Mouse (Mus musculus) G1E (cell line): ENCODE data around the gene Dirc2. TPM values are rescaled to one million over a fixed set of nuclear protein-coding genes. Genes with fewer than 3 reads are reported as not detected.

Experiments used
- ATAC-seq: 2 replicates; pipeline ENCODE4 v1.8.0; 2016; ENCODE audit warnings: mild to moderate bottlenecking; ENCODE audit not compliant: insufficient number of reproducible peaks, poor library complexity, low FRiP score, severe bottlenecking; ENCODE audit errors: extremely low read depth
- DNase-seq: peaks from one replicate; pipeline ENCODE4 v3.0.0; 2012; ENCODE audit warnings: low spot score
- H3K27me3 ChIP-seq: 2 replicates; pipeline ENCODE4 v1.6.1; 2012; ENCODE audit warnings: mild to moderate bottlenecking, low read length, inconsistent platforms; ENCODE audit not compliant: insufficient read depth
- H3K36me3 ChIP-seq: replicated peaks from 2 replicates; pipeline ENCODE3; 2012; ENCODE audit warnings: mild to moderate bottlenecking, inconsistent platforms
- H3K4me1 ChIP-seq: 2 replicates; pipeline ENCODE4 v1.6.1; 2012; ENCODE audit warnings: low read depth, low read length, inconsistent platforms, mixed read lengths; ENCODE audit not compliant: insufficient read depth
- H3K4me3 ChIP-seq: 2 replicates; pipeline ENCODE4 v1.5.1; 2012; ENCODE audit warnings: low read depth, mild to moderate bottlenecking, inconsistent platforms, low read length, moderate library complexity, mixed read lengths
- H3K9me3 ChIP-seq: replicated peaks from 2 replicates; pipeline ENCODE4 v1.6.1; 2012; ENCODE audit warnings: inconsistent platforms
- CTCF ChIP-seq: IDR thresholded peaks from 2 replicates; pipeline ENCODE4 v1.5.1; 2012; ENCODE audit warnings: low read depth, low read length, inconsistent platforms, mixed read lengths
- GATA1 ChIP-seq: IDR thresholded peaks from 2 replicates; pipeline ENCODE4 v1.6.1; 2012; ENCODE audit warnings: borderline replicate concordance, low read length, inconsistent platforms, mixed read lengths
- GATA2 ChIP-seq: IDR thresholded peaks from 2 replicates; pipeline ENCODE4 v1.6.1; 2012; ENCODE audit warnings: low read depth, low read length, inconsistent platforms, borderline replicate concordance
- POLR2AphosphoS5 ChIP-seq: IDR thresholded peaks from 2 replicates; pipeline ENCODE4 v1.6.1; 2012; ENCODE audit warnings: low read depth, low read length, inconsistent platforms; ENCODE audit not compliant: insufficient replicate concordance
- TAL1 ChIP-seq: conservative IDR thresholded peaks from 2 replicates; pipeline ENCODE4 v1.6.1; 2012; ENCODE audit warnings: low read depth, low read length, inconsistent platforms, mixed read lengths
- polyA plus RNA-seq: library from polyadenylated mRNA; stranded (reverse); fragments of >175 nt; gene quantifications from 2 replicates; pipeline ENCODE4 v1.2.3, GENCODE M21; 2012
- total RNA-seq, 2 experiments: library from RNA; stranded (forward) in 1 of 2; stranded (reverse) in 1 of 2; fragments of 200-1000 nt in 1 of 2; fragments of >200 nt in 1 of 2; fragmentation: Nextera tagmentation in 1 of 2; gene quantifications; 2 replicates each; pipeline ENCODE4 v1.2.3; 2014 to 2017

Dirc2 gene
- total and polyA plus RNA-seq, 3 experiments = 3.3 to 23.5 (median 14.2) TPM

- Histone ChIP-seq H3K4me3 (no peak overlapping the region), H3K9me3 (no peaks in the 10 kb centered on the region), H3K27me3 (peaks cover 71% of the 10 kb centered on the region), H3K4me1 (no peaks in the 10 kb centered on the region), H3K36me3 (no peaks in the 10 kb centered on the region)
- no peak for ATAC-seq
- no peak for TF ChIP-seq TAL1
- no peak for TF ChIP-seq GATA2
- no peak for TF ChIP-seq GATA1
- TF ChIP-seq CTCF = no peak
- no peak for TF ChIP-seq POLR2AphosphoS5
- no peak for DNase-seq
Measured at GRCm38 (mm10) chr16:35652206-35652605, 117.0 kb downstream of the Dirc2 start.

GRCm38 (mm10) chr16:35648862-35649261 lies 120.3 kb downstream of the Dirc2 start:
- Histone ChIP-seq H3K9me3 (no peaks in the 10 kb centered on the region), H3K4me1 (no peaks in the 10 kb centered on the region), H3K4me3 (no peak overlapping the region), H3K27me3 (peaks cover 64% of the 10 kb centered on the region), H3K36me3 (no peaks in the 10 kb centered on the region)
- DNase-seq (no peak), ATAC-seq (no peak)
- TF ChIP-seq CTCF (no peak), GATA2 (no peak), GATA1 (no peak), TAL1 (no peak), POLR2AphosphoS5 (no peak)

Other genes starting within 250 kb of the Dirc2 start
- not detected in 2 replicates for gene Sema5b, start 228.2 kb downstream of the Dirc2 start, total RNA-seq (2014; fragmentation: Nextera tagmentation)
- 0.66 TPM in 1 of 2 replicates, not detected in the other for gene Sema5b, start 228.2 kb downstream of the Dirc2 start, total RNA-seq (2017)
- gene Sema5b, start 228.2 kb downstream of the Dirc2 start, polyA plus RNA-seq = not detected in 2 replicates
- gene Hspbap1, start 1.0 kb upstream of the Dirc2 start, total RNA-seq (2014; fragmentation: Nextera tagmentation) = 17.9 and 18.3 TPM in 2 replicates
- gene Hspbap1, start 1.0 kb upstream of the Dirc2 start, total RNA-seq (2017) = 17.5 and 18.1 TPM in 2 replicates
- gene Hspbap1, start 1.0 kb upstream of the Dirc2 start, polyA plus RNA-seq = 29.5 and 31.9 TPM in 2 replicates
- 3.4 and 5.5 TPM in 2 replicates for gene Parp14, start 102.2 kb upstream of the Dirc2 start, total RNA-seq (2014; fragmentation: Nextera tagmentation)
- 4.6 and 6.1 TPM in 2 replicates for gene Parp14, start 102.2 kb upstream of the Dirc2 start, total RNA-seq (2017)
- 1.5 and 2.1 TPM in 2 replicates for gene Parp14, start 102.2 kb upstream of the Dirc2 start, polyA plus RNA-seq
- 13.5 and 15.2 TPM in 2 replicates for gene Parp9, start 169.1 kb upstream of the Dirc2 start, total RNA-seq (2014; fragmentation: Nextera tagmentation)
- gene Parp9, start 169.1 kb upstream of the Dirc2 start, total RNA-seq (2017) = 32.8 and 36.4 TPM in 2 replicates
- gene Parp9, start 169.1 kb upstream of the Dirc2 start, polyA plus RNA-seq = 1.6 and 2.1 TPM in 2 replicates
- gene Dtx3l, start 169.8 kb upstream of the Dirc2 start, total RNA-seq (2014; fragmentation: Nextera tagmentation) = 15.2 and 15.4 TPM in 2 replicates
- gene Dtx3l, start 169.8 kb upstream of the Dirc2 start, total RNA-seq (2017) = 13.0 and 17.5 TPM in 2 replicates
- gene Dtx3l, start 169.8 kb upstream of the Dirc2 start, polyA plus RNA-seq = 2.1 and 3.5 TPM in 2 replicates
- 70.1 and 85.2 TPM in 2 replicates for gene Kpna1, start 209.4 kb upstream of the Dirc2 start, total RNA-seq (2014; fragmentation: Nextera tagmentation)
- 49.2 and 53.7 TPM in 2 replicates for gene Kpna1, start 209.4 kb upstream of the Dirc2 start, total RNA-seq (2017)
- gene Kpna1, start 209.4 kb upstream of the Dirc2 start, polyA plus RNA-seq = 51.4 and 54.1 TPM in 2 replicates